Mouse (Mus musculus) layer of hippocampus, postnatal 36 days (tissue): ENCODE results near the gene Cenpo. TPM values are rescaled to one million over a fixed set of nuclear protein-coding genes. Genes with fewer than 3 reads are reported as not detected.

Experiments used
- DNase-seq, 2 experiments: peaks; one replicate each; pipeline ENCODE4 v3.0.0; 2022
- total RNA-seq, 2 experiments: library from RNA; stranded (reverse); gene quantifications; 2 replicates each; pipeline ENCODE4 v1.2.3; 2021

Gene Cenpo
- total RNA-seq, 2 experiments from 2014 or later = 4.1 to 4.3 TPM

DNA sequence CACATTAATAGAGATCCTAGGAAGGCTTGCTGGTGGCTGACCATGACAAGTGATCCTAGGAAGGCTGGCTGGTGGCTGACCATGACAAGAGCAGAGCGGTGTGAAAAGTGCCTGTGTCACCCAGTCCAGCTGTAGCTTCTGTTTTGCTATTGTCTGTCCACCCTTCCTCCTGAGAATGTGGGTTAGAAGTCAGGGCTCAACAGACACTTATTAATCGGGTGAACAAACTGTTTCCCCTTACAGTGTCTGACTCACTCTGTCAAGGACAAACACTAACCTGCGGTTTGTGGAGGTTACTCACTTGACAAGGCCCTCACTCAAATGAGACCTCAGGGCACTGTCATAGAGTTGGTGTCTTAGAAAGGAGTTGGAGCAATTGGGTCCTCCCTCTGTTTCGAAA is 35.4 kb downstream of the Cenpo start:
- DNase-seq = no peak

DNA sequence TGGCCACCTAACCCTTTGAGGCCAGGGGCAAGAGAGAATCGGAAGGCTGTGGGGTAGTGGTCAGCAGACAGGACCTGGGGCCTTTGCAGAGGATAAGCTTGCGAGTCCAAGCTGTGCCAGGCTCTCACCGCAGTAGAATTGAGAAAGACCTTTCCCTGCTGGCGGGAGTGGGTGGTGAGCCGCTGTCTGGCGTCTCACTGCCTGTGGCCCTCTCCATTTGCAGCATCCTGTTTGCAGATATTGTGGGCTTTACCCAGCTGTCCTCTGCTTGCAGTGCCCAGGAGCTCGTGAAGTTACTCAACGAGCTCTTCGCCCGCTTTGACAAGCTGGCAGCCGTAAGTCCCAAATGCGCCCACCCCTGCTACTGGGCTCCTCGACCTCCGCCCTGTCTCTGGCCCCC is 39.5 kb downstream of the Cenpo start:
- DNase-seq = peak in 1 of 2 experiments; percentile 47

DNA sequence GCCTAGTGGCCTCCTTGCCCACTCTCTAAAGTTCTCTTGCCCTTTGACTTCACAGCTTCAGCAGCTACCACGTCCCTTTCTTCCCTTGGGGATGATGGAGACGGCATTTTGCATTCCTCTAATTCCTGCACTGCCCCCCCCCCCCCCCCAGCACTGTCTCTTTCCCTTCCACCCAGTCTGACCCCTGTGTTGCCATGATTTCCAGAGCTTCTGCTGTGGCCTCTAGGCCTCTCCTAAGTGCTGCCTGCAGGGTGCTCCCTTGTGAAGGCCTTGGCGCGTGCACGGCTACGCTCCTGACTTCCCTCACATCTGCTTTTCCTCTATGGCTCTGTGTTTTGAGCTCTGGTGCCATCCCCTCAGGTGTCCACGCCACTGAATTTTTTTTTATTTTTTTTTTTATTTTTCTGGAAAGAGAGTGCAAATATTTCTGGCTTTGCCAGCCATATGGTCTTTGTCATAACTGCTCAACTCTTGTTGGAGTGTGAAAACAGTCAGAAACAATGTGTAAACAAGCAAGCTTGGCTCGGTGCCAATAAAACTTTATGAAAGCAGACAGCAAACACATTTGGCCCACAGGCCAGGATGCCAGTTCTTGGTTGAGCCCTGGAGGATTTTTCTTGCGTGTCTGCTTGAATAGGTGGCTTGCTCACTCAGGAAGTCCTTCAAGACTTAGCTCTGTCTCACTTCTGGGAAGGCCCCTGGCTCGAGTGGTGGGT is 40.9 kb downstream of the Cenpo start:
- DNase-seq = no peak

DNA sequence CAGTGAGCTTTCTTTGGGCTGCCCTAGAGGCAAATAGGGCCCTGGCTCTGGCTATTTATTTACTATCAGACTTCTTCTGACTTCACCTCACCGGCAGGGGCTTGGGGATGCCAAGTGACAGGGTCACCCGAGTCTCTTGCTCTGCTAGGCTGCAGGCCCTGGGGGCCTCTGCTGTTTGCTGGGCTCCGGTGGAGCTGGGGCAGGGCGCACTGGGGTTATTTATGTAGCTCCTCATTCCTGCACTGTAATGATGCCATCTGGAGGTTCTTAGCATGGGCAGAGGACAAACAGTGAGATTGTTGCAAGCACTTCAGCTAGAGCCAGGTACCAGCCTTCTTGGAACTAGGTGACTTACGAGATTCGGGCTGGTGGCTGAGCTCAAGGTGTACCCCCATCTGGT is 41.6 kb downstream of the Cenpo start:
- DNase-seq = no peak

DNA sequence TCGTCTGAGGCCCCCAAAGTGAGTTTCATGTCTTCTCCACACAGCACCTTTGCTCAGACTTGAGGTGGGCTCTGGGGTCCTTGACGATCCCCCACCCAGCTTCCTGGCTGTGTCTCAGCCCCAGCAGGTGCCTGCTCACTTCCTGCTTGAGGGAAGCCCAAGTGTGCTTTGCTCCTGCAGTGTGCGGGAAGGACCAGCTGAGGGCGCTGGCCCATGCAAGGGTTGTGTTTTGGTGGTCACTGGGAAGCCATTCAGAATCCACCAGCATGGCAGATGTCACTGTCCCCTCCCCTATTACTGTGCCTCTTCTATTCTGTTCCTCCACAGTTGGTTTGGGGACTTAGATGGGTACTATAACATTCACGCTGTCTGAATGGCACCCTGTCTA is 45.0 kb downstream of the Cenpo start:
- no peak for DNase-seq

DNA sequence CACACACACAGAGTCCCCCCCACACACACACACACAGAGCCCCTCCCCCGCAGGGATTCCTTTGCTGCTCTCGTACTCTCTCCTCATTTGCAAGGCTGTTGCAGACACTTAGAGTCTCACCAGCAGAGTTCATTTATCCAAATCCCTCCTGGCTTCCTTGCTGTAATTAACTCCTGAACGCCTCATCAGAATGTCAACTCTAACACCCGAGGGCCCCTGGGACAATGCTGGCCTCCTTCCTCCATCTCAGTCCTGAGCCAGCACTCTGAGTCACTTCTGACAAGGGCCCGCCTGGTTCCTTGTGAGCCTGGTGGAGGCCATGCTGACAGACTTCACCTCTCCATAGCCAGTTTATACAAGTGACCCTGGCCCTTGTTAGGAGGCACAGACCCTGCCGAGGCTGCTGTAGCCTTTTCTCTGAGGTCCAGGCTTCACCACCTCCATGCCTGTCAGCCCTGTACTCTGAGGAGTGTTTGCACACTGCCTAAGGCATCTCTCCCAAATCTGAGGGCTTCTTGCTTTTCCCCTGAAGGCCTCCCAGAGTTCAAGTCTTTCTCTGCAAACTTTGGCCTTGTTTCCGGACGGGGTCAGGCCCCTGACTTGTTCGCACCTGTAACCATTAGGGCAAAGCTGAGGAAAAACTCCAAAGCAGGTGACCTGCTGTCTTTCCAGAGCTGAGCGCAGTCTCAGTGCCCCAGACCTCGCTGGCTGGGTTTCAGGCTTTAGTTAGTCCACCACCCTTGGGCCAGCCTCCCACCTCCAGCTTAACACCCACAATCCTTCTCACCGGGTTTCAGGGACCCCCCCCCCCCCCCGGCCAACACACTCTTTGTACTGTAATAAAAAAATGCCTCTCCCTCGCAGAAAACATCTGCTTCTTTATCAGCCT is 45.7 kb downstream of the Cenpo start:
- DNase-seq = no peak

DNA sequence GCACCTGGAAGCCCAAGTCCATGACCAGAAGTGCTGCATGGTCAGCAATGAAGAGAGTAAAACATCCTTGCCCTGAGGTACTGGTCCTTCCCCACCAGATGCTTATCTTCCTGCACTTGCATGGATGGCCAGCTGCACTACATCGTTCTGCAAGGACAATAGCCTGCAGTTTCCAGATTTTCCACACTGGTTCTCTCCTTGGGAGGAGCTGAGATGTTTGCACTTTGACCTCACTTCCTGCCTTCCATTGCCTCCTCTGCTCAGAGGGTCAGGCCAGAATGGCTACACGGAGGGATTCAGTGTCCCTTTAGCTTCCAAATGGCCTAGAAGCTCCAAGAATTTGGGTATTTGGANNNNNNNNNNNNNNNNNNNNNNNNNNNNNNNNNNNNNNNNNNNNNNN is 49.4 kb downstream of the Cenpo start:
- no peak for DNase-seq

DNA sequence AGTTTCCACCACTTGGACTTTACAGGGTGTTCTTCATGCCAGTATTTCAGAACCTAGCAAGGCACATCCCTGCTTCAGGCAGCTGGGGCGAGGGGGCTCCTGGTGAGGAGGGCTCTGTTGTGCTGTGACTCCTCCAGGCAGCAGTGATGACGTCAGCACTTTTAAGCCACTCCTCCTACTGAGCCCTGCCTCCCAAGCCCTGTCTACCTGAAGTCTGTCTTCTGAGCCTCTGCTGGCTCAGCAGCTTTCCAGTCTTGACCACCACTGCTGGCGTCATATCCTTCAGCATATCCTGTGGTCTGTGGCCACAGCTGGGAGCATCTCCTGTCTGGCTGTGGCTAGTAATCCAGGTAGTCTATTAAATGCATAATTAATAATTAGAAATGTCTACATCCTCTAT is 53.6 kb downstream of the Cenpo start:
- no peak for DNase-seq

DNA sequence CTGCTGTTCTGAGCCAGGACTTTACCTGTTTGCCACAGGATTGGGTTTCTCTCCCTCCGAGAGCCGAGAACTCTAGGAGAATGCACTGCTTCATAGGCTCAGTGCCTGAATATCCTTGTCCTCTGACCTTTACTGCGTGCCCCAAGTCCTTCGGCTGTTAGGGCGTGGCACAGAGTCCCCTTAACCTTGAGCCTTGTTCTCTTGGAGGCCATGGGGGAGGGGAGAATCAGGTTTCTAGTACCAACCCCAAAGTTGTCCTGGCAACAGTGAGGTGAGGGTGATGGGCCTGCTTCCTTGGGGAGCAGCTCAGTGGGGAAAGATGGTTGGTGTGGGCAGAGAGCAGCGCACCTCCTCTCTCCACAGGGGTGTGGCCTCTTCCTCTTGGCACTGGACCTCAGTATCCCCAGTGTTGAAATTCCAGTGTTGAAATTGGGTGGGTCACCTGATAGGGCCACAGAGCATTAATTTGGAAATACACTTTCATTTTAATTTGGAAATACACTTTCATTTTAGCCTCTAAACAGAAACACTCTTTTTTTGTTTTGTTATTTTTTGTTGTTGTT is 54.3 kb downstream of the Cenpo start:
- no peak for DNase-seq

DNA sequence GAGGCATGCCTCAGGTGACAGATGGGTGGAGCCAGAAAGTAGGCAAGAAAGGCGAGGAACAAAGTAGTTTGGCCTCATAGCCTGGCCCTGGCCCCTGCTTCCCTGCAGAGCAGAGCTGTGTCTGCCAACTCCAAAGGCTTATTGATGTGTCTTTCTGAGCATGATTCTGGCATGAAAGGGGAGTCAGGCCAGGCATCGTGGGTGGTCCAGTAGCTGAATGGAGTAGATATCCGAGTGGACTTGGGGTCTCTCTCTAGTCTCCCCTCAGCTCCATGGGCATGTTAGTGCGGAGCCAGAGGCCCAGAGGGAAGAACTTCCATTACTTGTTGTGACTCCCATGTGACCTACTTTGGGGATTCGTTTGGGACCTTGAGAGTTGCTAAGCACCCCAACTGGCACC is 55.3 kb downstream of the Cenpo start:
- no peak for DNase-seq

DNA sequence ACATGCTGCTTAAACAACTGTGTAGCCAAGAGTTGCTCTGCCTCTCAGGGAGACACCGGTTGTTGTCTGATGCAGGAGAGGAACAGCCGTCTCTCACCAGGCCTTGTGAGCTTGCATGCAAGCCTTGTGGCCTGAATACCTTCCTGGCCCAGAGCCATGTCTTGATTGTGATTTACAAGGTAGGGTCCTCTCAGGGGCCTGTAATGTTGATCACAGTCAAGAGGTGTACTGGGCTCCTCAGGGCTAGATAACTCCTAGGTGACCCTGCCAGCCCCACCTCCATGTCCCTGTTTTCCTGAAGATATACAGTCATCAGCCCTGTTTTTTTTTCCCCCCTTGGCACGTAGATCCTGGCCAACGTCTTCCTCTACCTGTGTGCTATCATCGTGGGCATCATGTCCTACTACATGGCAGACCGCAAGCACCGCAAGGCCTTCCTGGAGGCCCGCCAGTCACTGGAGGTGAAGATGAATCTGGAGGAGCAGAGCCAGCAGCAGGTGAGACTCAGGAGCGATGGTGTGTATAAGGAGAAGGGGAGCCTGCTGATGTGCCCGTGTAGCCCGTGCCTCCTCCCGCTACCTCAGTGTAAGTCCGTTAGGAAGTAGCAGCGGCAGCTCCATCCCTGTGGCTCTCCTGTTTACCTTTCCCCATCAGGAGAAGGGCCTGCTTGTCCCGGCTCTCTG is 60.8 kb downstream of the Cenpo start:
- no peak for DNase-seq

DNA sequence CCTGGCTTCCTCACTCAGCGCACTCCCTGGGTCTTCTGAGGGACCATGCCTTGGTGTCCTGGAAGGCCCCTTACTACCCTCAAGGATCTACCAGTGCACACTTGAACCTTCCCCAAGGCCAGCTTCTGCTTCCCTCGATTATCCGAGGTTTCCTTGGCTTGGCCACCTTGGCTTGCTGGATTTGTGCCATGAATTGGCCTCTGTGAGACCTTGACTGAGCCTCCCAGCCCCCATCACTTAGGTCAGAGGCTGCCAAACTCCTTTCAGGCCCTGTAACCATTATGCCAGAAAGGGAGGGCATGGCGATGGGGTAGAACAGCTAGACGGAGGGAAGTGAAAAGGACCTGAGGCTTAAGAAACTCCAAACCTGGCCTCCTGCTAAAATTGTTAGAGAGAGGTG is 64.5 kb downstream of the Cenpo start:
- DNase-seq = no peak

DNA sequence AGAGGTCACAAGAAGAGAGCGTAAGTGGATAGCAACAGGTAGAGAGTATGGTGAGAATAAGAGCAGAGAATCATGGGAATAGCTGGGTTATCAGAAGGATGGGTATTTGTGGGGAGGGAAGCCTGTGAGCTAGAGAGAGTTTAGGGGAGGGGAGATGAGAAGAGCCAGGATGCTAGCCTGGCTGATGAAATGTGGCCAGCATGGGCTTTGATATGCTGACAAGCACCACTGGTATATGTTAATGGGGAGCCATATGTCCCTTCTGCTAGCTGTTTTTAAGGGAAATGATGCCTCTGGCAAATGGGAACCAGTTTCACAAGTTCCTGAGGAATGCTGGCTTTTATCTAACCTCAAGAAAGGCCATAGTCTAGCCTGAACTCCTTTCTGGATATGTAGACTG is 65.0 kb downstream of the Cenpo start:
- no peak for DNase-seq

DNA sequence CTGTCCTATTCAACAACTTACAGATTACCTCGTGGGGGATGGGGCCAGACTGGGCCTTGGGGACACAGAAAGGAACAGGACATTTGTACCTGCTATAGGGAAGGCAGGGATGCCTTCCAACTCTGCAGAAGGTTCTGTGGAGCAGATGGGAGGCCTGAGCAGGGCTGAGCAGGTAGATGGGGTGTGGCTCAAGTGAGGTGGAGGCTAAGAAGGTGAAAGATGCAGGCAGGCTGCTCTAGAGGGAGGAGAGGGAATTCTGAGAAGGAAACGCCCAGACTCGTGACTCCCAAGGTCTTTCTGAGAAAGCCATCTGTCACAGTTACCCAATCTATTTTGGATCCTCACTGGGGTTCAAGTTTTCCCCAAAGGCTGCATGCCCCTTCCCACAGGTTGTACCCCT is 67.1 kb downstream of the Cenpo start:
- no peak for DNase-seq

DNA sequence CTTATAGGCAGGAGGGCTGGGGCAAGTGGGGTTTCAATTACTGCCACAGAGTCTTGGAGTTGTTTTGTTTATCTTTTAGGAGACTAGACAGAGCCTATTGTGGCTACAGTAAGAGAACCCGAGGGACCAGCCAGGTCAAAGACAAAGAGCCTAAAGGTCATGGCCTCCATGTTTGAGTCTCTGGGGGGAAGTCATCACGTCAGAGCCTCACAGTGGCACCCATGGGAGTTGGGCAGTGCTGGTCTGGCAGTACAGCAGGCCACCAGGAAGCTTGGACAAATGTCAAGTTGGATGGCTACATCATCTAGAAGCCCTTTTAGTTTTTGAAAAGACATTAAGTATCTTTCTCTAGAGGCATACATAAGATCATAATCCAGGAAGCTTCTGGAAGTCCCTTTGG is 71.2 kb downstream of the Cenpo start:
- no peak for DNase-seq

DNA sequence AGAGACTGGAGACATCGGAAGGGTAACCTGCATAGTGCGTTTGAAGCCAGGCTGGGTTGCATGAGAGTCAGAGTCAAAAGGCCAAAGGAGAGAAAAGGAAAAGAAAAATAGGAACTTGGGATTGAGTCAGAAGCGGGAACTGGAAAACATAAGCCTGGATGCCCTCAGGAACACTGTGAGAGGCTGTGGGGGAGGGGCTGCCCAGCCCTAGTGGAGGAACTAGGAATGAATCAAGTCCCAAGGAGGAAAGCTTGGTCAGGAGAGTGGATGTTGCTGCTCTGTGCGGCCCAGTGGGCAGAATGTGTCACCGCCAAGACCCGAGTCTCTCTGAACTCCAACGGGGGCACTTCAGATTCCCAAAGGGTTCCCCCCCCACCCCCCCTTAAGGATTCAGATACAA is 73.8 kb downstream of the Cenpo start:
- DNase-seq = no peak

DNA sequence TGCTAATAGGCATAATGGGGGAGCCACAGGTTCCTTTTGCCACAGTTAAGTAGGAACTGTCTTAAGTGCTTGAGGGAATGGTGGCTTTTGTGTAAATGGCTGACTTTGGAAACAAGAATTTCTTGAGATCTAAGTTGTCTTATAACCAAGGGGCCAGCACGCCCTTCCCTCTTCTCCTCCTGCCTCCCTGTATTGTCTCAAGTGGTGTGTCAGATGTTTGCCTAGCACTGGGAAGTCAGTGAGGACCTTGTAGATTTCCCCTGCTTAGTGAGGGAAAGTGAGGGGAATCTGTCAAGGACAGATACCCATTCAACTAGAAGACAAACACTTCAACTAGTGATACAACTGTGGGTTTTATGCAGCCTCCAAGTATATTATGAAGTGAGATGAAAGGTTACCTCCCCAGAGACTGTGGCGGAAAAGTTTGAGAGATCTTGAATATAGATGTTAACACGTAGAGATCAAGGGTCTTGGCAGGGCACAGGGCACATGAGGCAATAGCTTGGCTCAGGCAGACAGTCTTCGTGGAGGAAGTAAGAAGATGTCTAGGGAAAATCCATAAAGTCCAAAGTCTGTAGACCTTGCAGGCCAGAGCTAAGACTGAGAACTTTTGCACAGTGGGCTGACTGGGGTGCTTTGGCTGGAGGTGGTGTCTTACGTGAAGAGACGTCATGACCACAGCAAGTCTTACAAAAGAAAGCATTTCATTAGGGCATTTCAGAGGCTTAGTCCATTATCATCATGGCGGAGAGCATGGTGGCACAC is 75.0 kb downstream of the Cenpo start:
- DNase-seq = no peak

DNA sequence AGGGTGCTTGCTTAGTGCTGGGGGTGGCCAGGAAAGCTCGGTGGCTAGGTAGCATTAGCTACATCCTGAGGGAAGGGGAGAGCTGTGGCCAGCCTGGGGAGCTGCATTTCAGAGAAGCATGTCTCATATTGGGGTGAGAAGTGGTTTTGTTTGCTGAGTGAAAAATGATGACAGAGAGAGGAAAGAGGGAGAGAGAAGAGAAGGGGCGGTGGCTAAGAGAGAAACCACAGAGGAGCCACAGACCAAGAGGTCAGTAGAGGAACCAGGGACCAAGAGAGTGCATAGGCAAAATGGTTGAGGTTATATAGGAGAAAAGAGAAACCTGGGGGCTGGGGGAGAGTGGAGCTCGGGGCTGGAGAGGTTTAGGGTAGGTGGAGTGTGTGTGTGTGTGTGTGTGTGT is 75.9 kb downstream of the Cenpo start:
- no peak for DNase-seq

DNA sequence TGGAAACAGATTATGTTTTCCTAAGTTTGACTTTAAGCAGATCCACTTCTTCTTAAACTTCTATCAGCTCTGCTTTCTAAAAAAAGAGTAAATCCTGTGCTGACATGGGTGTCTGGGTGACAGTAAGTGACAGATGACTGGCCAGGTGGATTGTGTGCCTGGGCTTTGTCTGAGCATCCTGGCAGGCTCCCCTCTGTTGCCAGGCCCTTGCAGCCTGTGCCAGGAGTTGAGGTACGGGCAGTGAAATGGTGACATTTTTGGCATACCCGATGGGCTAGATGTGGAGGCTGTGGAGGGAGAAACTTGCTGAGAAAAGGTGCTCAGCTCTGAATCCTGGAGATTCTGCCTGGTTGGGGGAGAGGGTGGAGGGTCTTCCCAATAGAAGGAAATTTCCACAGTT is 76.6 kb downstream of the Cenpo start:
- no peak for DNase-seq

DNA sequence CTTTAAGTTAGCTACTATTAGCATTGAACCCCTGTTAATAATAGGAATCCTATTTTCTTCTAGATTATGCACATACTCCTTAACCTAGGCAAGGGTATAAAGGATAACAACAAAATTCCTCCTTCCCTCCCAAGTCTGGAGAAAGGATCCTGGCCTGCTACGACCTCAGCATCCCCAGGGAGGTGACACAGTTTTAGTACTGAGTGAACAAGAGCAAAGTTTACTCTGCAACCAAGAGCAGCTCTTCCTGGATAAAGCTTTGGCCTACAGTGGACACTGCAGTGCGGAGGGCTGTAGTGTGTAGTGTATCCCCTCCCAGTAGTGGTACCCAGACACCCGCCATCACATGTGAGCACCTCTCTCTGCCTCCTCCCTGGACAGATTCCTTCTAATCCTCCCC is 82.1 kb downstream of the Cenpo start:
- DNase-seq = no peak

DNA sequence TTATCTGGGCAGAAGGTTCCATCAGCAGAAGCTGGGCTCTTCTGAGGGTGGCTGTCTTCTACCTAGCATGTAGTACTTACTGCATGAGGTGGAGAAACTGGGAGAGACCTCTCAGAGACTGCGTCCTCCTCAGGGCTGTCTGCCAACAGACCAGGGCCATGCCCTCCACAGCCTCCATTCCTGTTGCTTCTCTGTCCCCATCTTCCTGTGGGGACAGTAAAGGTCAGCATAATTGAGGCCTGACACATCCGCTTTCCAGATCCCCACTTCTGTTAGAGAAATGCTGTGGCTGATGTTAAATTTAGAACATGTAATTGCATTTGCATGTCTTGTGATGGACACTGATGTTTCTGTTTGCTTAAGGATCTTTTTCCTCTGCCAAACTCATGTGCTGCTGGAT is 83.2 kb downstream of the Cenpo start:
- DNase-seq = no peak
